Mouse (Mus musculus) heart, postnatal 10 days (tissue): ENCODE data around the gene Tmem53. TPM values are rescaled to one million over a fixed set of nuclear protein-coding genes. Genes with fewer than 3 reads are reported as not detected.

Experiments used
- DNase-seq, 2 experiments: peaks; one replicate each; pipeline ENCODE4 v3.0.0; 2021
- intact Hi-C: fragments of 180-260 bp; cut with DNase I; formaldehyde crosslinking; loops from one replicate; pipeline ENCODE4 v1.15.1; 2025
- total RNA-seq, 2 experiments: library from RNA; stranded (reverse); gene quantifications; 2 replicates each; pipeline ENCODE4 v1.2.3; 2021

Gene Tmem53
- total RNA-seq, 2 experiments from 2014 or later, result 28.5 to 40.0 TPM

DNA sequence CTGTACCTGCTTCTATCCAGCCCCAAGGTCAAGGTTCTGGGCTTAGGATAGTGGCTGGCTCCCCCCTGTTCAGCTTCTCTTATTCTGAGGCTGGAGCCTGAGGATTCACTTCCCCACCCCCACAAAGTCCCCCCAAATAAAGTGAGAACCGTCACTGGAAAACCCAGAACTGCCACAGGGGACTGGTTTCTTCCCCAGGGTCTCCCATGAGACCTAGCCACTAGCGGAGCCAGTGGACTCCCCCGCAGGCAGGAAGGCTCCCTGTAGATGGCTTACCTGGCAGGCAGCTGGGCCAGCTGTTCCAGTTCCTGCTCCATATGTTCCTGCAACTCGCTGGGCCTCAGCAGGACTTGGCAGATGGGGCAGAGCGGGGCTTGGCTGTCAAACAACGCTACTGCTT lies 55.5 kb downstream of the Tmem53 start:
- intact Hi-C loops, result no loop called here
- no peak for DNase-seq

DNA sequence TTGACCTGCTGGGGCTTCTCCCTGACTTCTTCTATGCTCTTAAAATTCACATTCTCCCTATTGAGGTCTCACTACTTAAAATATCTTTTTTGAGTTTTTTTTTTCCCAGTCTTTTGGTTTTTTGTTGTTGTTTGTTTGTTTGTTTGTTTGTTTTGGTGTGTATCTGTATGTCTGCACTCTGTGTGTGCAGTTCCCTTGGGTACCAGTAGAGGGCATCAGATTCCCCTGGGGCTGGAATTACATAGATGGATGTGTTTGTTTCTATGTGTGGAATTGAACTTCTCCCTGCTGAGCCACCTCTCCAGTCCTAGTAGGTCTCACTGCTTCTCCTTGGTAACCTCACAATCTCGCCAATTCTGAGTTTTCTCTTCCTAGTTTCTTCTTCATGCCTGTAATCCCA lies 57.7 kb downstream of the Tmem53 start:
- no peak for DNase-seq
- intact Hi-C loops, result no loop called here

DNA sequence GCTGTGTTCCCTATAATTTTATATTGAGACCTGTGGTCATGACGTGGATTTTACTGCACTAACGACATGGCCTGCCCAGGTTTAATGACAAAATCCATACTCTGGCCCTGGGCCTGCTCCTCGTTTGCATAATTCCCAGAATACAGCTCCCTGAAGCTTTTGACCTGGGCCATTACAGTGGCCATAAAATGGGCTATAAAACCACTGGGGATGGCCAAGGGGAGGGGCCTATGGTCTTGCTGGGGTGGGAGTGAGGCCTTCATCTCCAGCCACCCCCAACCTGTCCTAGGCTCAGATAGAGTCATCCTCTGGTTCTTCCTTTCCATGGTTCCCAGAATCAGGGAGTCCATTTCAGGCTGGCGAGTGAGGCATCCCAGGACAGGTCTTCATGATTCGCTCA lies 60.1 kb downstream of the Tmem53 start:
- no peak for DNase-seq
- intact Hi-C loops, result loop anchor here (5.0 kb wide), 1 partner anchor 40 kb away; no protein-coding TSS in a partner anchor

DNA sequence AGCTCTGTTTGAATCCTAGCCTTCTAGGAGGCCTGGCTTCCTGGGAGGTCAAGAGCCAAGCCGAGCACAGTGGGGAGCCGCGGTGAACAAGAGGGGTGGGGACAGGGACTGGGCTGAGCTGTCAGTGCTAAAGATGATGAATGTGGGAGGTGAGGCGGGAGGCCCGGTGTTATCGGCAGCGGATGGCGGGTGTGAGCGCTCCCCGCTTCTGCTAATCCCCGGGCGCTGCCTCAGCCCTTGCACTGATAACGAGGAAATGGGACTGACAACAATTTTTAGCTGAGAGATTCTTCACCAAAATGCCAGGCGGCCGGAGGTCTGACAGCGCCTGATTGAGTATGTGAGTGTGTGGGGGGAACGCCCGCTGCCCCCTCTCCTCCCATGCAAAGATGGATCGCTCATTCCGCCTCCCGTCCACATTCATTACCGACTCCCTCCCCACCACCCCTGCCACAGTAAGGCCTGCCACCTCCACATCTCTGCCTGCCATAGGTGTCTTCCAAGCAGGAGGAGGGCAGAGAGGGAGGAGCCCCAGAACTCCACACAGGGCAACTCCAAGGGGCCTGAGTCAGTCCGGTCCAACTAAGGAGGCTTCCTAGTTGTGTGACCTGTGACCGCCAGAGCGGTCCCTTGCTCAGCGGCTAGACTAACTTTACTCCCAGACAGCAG lies 60.8 kb downstream of the Tmem53 start:
- no peak for DNase-seq
- intact Hi-C loops, result loop anchor here (5.0 kb wide), 1 partner anchor 40 kb away; no protein-coding TSS in a partner anchor

DNA sequence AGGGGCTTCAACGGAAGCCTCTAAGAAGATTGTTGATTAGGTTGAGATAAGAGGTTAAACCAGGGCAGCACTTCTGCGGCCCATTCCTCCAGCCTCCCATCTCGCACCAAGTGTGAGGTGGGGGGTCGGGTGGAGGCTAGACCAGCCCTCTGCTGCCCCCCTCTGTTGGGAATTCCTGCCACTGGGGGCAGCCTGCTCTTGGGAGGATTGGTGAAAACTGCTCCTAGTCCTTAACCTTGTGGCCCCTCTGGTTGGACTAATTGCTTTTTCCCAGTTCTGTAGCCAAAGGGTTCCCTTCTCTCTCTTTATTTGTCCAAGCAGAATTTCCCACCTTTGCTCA lies 61.3 kb downstream of the Tmem53 start:
- intact Hi-C loops, result loop anchor here (5.0 kb wide), 1 partner anchor 41 kb away; no protein-coding TSS in a partner anchor
- DNase-seq, result no peak

DNA sequence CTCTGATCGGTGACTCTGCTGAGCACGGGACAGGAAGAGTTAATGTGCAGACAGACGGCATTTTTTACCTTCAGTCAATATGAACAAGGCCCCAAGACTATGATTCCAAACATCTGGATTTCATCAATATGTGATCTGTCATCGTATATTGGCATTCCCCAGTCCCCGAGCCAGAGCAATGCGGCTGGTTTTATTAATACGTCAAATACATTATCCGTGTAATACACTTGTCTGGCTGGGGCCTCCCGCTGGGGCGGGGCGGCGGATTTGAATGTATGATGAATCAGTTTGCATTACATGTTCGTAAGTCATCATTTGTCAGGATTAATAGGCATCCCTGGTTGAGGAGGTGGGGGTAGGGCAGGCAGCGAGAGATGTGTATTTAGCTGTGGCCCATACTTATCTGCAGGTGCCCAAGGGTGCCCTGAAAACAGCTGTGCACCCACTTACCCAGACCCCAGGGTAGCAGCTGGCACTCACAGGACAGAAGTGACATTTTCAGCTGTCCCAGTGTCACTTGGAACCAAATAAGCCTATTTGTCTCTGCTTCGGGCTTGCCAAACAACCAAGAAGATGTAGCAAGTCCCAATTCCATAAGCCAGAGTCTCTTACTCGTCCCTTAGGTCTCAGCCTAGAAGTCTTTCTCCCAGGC lies 63.2 kb downstream of the Tmem53 start:
- DNase-seq, result no peak
- intact Hi-C loops, result loop anchor here (5.0 kb wide), 1 partner anchor 43 kb away; no protein-coding TSS in a partner anchor

DNA sequence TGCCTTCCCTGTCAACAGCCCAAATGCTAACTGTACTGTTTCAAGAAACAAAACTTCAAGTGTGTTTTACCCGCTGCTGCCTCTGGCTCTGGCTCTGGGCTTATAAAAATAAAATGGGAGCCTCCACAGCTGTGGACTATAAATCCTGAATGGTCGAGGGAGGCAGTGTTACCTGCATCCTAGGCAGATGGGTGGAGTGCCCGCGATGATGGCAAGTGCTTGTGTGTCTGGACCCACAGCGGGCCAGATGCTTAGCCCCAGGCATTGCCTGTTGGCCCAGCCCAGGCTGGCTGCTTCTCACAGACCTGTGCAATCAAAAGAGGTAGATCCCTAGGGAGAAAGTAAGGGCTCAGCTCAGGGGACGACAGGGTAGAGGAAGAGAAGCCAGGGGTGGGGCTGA lies 65.0 kb downstream of the Tmem53 start:
- intact Hi-C loops, result no loop called here
- DNase-seq, result no peak

DNA sequence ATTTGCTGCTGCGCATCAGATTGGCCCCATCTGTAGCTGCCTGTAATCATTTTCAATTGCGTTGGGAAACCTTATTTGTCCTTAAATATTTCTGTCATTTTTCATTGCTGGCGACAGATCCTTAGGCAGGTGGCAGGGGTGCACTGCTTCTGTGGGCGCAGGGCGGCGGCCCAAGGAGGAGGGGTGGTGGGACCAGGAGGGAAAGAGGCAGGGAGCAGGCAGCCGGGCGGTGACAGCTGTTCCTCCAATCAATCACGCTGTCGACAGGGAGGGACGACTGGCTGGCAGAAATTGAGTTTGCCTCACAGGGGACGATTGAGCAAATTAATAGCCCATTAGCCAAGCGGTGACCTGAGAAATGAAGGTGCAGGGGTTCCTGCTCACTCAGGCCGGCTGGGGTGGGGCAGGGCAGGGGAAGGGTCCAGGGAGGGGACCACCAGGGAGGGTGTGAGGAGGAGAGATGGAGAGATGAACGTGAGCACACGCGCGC lies 66.0 kb downstream of the Tmem53 start:
- intact Hi-C loops, result no loop called here
- DNase-seq, result no peak

Other genes starting within 250 kb of the Tmem53 start
- 10 to 100 TPM; 19.2 to 20.3 TPM for gene Eif2b3, start 232.5 kb upstream of the Tmem53 start, total RNA-seq
- 1 to 10 TPM; 3.6 to 4.3 TPM for gene Ptch2, start 155.9 kb upstream of the Tmem53 start, total RNA-seq
- 1 to 10 TPM; 5.1 to 6.4 TPM for gene Btbd19, start 126.2 kb upstream of the Tmem53 start, total RNA-seq
- under 1 TPM in 1 of 2 experiments, not detected in 1; 0.31 TPM for gene Tctex1d4, start 125.2 kb upstream of the Tmem53 start, total RNA-seq
- 1 to 10 TPM; 3.7 to 4.3 TPM for gene Plk3, start 118.0 kb upstream of the Tmem53 start, total RNA-seq
- gene Rps8, start 95.7 kb upstream of the Tmem53 start, total RNA-seq, result 100 to 1,000 TPM; 803 to 807 TPM
- 1 to 10 TPM; 5.2 to 8.0 TPM for gene Kif2c, start 69.3 kb upstream of the Tmem53 start, total RNA-seq
- gene Armh1, start 174 bp downstream of the Tmem53 start, total RNA-seq, result under 1 TPM; 0.35 to 0.38 TPM
- gene Rnf220, start 245.1 kb downstream of the Tmem53 start, total RNA-seq, result 10 to 100 TPM; 42.0 to 43.3 TPM